Mouse (Mus musculus) G1E-ER4 (cell line): ENCODE results near the gene Palld. TPM values are rescaled to one million over a fixed set of nuclear protein-coding genes. Genes with fewer than 3 reads are reported as not detected.

Experiments used
- GATA1 ChIP-seq: IDR thresholded peaks from one replicate; pipeline ENCODE4 v1.8.0; 2012; ENCODE audit warnings: low read length, inconsistent platforms
- polyA plus RNA-seq: library from polyadenylated mRNA; stranded (reverse); fragments of >175 nt; gene quantifications from 2 replicates; pipeline ENCODE4 v1.2.3, GENCODE M21; 2012

Palld gene
- polyA plus RNA-seq, 1 experiment = not detected

DNA sequence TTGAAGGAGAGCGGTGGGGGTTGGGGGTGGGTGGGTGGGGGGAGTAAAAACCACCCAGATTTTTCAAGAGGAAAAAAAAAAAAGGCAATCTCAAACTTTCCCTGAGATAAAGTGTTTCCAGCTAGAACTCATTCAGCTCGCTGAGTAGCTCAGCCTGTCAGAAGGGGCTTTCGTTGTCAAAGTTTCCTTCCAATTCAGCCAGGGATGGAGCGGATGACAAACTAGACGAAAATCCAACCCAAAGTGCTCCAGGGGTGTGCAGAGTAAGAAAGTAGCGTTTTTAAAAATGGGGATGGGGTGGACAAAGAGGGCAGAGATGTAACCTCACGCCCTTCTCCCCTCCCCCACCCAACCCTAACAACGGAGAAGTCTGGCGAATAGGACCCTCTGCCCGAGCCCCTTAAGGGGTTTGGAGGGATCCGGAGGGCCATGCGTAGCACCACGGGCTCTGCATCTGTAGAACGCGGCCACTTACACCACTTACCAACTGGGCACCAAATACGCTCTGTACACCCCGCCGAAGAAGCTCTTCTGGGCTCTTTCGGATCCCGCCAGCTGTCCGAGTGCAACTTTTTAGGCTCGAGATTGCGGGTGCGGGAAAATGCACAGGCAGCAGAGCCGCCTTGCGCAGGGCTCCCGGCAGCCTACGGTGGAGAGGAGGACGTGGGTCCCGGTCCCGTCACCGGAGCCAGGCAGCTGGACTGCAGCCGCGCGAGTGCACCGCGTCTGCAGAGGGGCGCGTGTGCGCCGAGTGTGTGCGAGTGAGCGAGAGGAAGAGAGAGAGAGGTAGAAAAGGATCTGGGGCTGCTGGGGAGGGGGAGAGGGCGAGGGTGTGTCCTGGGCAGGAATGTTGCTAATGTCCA lies 142.9 kb downstream of the Palld start:
- no peak for TF ChIP-seq GATA1

DNA sequence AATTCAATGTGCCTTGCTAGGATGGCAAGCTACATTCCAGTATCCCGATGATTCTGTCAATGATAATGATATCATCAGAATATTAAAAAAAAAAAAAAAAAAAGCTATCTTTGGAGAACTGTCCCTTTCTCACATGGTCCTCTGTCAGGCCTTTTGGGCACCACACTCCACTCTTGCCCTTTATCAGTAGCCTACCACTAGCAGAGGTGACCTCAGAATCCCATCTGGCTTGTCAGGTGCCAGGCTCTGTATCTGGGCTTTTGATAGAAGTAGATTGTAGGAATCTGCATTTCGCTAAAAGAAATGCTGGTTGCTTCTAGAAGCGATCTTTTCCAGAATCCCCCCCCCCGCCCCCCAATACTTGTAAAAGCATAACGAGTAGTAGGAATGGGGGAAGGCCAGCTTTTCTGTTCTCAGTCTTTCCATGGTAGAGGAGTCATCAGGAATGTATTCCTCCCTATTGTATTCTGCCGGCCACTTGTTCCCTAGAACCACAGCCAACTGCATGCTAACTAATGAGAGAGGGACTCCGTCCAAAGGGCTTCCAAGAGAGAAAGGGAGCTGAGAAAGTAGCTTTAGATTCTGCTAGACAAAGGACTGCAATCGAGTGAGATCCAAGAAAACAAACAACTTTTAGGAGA lies 143.7 kb downstream of the Palld start:
- no peak for TF ChIP-seq GATA1

GRCm38 (mm10) chr8:61756971-61757965 lies 145.2 kb downstream of the Palld start:
- no peak for TF ChIP-seq GATA1

DNA sequence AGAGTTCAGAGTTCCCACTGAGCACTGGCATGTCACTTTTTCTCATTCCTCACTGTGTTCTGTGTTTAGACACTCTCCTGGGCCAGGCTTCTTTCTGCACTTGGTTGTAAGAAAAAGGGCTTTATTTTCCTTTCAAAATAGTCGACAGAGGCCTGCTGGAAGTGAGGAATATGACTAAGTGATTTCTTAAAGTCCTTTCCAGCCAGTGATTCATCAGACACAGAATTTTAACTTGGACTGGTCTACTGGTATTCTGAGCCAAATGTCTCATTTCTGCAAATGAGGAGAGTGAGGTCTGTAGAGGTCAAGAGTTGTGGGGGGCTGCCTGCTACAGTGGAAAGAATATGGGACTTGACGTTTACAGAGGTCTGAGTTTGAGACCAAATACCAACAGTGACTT lies 147.3 kb downstream of the Palld start:
- no peak for TF ChIP-seq GATA1

DNA sequence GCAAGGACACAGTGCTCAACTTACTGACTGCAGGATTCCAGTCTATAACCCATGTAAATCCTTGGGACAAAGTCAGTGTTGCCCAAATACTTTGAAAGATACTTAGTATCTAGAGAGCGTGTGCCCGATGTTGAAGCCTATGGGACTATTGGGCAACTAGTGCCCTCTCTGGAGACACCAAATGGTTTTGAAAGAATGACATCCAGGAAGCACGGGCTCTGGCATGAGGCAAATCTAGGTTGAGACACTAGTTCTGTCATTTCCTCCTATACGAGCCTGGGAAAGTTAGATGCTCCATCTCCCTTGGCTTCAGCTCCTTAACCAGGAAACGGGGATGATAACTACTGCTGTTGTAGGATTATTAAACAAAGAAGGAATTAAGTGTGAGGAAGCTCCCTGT lies 155.4 kb downstream of the Palld start:
- TF ChIP-seq GATA1 = no peak

GRCm38 (mm10) chr8:61745181-61745980 lies 157.1 kb downstream of the Palld start:
- no peak for TF ChIP-seq GATA1

DNA sequence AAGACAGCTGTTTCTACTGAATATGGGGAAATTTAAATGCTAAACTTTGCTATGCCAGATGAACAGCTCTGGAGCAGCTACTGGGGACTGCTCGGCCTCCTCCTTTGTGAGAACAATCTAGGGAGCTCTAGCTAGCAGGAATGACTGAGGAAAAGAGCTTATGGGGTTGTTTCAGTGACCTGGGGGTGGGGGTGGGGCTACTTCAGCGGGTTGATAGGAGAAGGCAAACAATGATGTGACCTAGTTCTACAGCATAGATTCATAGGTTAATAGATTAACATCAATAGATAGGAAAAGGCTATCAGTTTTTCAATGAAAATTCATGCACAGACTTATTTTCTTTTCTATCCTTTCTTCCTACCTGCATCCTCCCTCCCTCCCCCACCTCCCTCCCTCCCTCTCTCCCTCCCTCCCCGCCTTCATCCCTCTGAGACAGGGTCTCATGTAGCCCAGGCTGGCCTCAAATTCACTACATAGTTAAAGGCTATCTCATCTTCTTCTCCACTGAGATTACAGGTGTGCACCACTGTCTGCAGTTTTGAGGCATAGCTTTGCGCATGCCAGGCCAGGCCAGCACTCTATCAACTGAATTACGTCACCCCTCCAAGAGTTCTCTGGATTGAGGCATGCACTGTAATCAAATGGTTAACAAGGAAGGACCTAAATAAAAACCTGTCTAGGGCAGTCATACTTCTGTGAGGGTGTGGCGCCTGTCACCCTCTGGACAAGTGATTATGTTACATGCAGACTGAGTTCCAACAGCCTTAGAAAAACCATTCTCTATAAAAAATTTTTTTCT lies 158.5 kb downstream of the Palld start:
- TF ChIP-seq GATA1 = no peak

- TF ChIP-seq GATA1 = no peak
These were observed 165.0 kb downstream of the Palld start for GRCm38 (mm10) chr8:61737465-61737864.

DNA sequence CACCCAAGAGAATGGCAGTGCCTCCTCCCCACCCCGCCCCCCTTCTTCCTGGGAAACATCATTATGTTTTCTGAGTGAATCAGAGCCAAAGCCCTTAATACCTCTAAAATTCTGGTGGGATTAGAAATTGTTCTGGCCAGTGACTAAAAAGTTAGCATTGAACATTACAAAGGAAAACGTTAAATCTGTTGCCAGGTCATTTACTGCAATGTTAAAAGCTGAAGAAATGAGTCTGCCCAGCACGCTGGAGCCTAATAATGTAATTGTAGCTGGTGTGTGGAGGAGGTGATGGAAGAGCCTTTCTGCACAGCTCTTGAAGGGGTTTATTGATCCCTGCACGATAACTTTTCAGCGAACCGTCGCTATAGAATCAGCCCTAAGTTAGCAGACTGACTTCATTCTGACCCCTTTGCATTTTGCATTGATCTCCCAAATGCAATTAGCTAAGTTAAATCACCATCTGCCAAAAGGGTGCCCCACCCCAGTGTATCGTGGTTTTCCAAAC lies 165.7 kb downstream of the Palld start:
- TF ChIP-seq GATA1 = no peak

- TF ChIP-seq GATA1 = no peak
These were observed 166.4 kb downstream of the Palld start for GRCm38 (mm10) chr8:61736117-61736516.

GRCm38 (mm10) chr8:61734164-61734563 lies 168.3 kb downstream of the Palld start:
- TF ChIP-seq GATA1 = no peak

- TF ChIP-seq GATA1 = no peak
These were observed 170.3 kb downstream of the Palld start for GRCm38 (mm10) chr8:61732184-61732583.

DNA sequence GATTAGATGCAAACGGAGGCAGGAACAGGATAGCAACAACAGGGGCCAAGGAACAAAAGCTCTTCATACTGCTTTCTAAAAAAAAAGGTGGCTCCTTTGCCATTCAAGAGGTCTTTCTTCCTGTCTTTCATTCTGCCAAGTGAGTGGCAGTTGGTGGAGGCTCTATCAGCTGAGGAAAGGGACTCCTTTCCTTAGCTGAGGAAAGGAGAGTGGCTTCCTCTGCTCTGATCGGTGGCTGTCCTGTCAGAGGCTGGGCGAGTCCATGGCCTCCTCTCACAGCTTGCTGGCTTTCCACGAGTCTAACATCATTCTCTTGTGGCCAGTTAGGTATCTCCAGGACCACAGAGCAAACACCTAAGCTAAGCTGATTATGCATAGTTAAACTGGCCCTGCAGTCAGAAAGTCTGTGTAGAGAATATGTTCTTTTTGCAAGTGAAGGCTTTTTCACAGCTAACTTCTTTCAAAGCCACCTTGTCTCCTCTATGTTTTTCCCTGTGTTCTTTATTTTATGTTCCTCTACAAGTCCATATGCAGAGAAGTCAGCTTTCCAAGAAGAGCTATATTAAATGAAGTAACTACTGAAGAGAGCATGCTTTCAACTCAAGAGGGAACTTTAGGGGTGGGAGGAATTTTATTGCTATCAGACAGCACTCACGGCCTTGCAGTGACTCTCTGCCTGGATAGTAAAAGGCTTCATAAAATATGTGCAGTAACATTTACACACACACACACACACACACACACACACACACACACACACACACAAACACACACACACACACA lies 171.0 kb downstream of the Palld start:
- TF ChIP-seq GATA1 = no peak

- TF ChIP-seq GATA1 = no peak
These were observed 171.8 kb downstream of the Palld start for GRCm38 (mm10) chr8:61730669-61731068.
